Mouse (Mus musculus) CD8-positive naive resting alpha-beta T cell, adult 2 months (primary cell): ENCODE measurements around the gene Cyp2d10.

ENCODE experiments used
- DNase-seq, 2 experiments: peaks; one replicate each; pipeline ENCODE4 v3.0.0; 2022; ENCODE audit warnings: low read depth in 2 of 2, low spot score in 2 of 2

Cyp2d10 gene

GRCm38 (mm10) chr15:82361459-82362018 is 45.5 kb downstream of the Cyp2d10 start:
- no peak for DNase-seq

- DNase-seq = no peak
Measured at GRCm38 (mm10) chr15:82358431-82359260, 48.3 kb downstream of the Cyp2d10 start.

GRCm38 (mm10) chr15:82354126-82354945 is 52.7 kb downstream of the Cyp2d10 start, which contains the start of gene Ndufa6:
Ndufa6 (minus strand) TSS chr15:82354322.
- DNase-seq = peak; percentile 93 to 95

- no peak for DNase-seq
Measured at GRCm38 (mm10) chr15:82353745-82354113, 53.3 kb downstream of the Cyp2d10 start.

- no peak for DNase-seq
Measured at GRCm38 (mm10) chr15:82353078-82353744, 53.8 kb downstream of the Cyp2d10 start.
